Mouse (Mus musculus) left cerebral cortex, adult 11 months (tissue): ENCODE measurements around the gene Clps.
"Not testable (repeated sequence)": the region's sequence is repeated elsewhere in the genome, so short reads cannot be mapped to it uniquely, and the experiment has no call there.

Source experiments
- DNase-seq: peaks from one replicate; pipeline ENCODE4 v3.0.0; 2022; ENCODE audit warnings: low spot score

The Clps gene

GRCm38 (mm10) chr17:28560598-28560997 is at the start of gene Clps:
Gene Clps, minus strand, starts transcription at chr17:28560766.
- DNase-seq: no peak

DNA sequence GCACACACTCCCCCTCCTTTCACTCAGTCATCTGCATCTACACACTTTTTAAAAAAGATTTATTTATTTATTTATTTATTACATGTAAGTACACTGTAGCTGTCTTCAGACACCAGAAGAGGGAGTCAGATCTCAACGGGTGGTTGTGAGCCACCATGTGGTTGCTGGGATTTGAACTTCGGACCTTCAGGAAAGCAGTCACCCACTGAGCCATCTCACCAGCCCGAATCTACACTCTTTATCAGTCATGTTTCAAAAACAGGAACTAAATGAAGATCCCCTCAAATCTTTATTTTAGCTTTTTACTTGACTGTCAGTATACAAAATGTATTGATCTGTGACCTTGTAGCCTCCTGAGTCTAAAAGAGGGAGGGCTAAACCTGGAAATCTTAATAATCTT is 49.0 kb upstream of the Clps start:
- no peak for DNase-seq

DNA sequence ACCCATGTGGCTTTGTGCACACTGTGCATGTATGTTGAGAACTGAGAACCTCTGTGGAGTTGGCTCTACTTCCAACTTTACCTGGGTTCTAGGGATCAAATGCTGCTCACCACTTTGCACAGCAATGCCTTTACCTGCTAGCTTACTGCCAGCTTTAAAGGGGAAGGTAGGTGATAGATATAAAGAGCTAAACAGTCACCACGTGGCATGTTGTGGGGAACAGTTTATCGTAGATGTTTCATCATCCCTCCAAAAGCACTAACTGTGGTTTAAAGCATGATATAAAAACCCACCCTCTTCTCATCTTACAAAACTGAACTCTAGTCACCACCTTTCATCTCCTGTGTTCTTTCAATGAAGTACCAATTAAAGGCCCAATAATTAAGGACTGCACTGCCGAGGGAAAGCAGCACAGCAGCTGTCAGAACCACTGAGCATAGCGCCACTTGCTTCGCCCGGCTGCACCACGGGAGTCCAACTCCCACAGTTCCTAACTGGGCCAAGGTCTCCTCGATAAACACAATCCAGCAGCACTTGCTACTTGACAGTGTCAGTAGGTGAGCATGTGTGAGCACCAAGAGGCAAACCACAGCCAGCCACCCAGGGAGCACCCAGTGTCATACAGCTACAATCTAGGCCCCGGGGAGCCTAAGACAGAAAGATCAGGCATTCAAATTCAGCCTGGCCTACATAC is 41.1 kb upstream of the Clps start:
- DNase-seq: no peak

- no peak for DNase-seq
These were observed 40.2 kb upstream of the Clps start for GRCm38 (mm10) chr17:28600780-28601179.

GRCm38 (mm10) chr17:28593965-28594364 is 33.4 kb upstream of the Clps start:
- DNase-seq: no peak

DNA sequence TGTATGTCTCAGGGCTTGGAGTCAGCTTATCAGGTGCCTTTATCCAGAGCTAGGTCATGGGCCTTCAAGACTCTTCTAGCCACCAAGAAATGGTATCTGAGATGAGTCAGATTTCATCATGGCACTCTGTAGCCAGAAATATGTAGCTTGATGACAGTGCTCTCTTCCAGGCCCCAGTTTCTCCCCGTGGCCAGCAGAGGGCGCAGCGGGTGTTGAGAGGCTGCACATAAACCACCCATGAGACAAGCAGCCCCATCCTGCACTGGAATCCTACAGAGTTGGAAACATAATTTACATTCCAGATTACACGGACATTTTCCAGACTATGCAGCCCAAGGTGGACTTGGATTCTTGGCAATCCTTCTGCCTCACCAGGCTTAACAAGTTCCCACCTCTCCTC is 32.4 kb upstream of the Clps start:
- peak; percentile 41 for DNase-seq

GRCm38 (mm10) chr17:28591476-28591875 is 30.9 kb upstream of the Clps start:
- DNase-seq: no peak

- DNase-seq: no peak
These were observed 30.0 kb upstream of the Clps start for GRCm38 (mm10) chr17:28590596-28590995.

DNA sequence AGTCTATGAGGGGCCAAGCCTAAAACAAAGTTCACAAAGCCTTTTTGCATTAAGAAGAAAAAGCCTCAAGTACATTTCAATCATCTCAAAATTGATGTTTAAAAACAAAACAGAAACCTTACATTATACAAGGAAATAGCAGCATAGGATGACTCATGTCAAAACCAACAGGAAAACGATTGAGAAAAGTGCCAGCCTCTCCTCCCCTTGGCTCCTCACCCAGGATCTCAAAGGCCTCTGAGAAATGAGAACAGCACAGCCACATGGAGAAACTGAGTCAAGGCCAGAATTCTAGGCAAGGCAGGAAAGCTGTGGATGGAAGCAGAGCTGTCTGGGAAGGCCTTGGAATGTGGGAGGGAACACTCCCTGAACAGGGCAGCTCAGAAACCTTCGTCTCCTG is 28.0 kb upstream of the Clps start:
- DNase-seq: no peak

- no peak for DNase-seq
These were observed 25.9 kb upstream of the Clps start for GRCm38 (mm10) chr17:28586509-28586908.

- DNase-seq: no peak
These were observed 20.5 kb upstream of the Clps start for GRCm38 (mm10) chr17:28581056-28581455.

GRCm38 (mm10) chr17:28580396-28580795 is 19.8 kb upstream of the Clps start:
- DNase-seq: no peak

DNA sequence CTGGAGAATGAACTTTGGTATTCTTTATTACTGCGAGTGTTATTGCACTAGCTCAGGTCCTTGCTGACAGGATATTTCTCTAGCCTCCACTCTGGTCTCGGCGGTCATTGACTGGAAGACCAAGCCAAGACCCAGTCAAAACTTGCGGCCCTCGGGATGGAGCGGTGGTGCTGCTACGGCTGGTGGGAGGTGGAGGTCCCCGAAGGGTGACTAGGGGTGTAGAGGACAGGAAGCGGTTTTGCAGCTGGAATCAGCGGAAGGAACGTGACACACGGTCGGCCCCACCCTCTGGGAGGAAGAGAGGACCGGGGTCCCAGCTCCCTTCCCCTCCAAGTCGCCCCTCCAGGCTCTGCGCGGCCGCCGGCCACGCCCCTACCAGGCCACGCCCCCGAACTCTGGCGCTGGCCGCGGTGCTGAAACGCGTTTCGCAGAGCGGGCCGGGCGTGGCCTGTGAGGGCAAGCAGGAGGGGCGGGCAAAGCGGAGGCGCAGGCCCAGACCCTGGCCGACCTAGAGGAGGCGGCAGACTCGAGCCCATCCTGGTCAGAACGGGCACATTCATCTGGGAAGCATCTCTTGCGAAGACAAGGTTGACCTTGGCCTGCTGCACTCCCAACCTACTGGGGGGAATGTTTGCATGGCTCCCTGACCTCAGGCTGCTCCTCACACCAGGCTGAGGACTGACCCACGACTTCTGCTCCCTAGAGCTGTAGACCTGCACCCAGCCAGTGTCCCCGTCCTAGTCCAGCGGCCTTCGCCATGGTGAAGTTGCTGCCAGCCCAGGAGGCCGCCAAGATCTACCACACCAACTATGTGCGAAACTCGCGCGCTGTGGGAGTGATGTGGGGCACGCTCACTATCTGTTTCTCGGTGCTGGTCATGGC is 14.9 kb upstream of the Clps start, which contains the start of gene Lhfpl5:
TSS of gene Lhfpl5 (plus strand) at position 398 of the 882 bp plus-strand sequence.
- no peak for DNase-seq

GRCm38 (mm10) chr17:28572941-28573340 is 12.4 kb upstream of the Clps start:
- no peak for DNase-seq

- no peak for DNase-seq
These were observed 12.0 kb upstream of the Clps start for GRCm38 (mm10) chr17:28572521-28572920.

- DNase-seq: no peak
These were observed 11.3 kb upstream of the Clps start for GRCm38 (mm10) chr17:28571868-28572267.

DNA sequence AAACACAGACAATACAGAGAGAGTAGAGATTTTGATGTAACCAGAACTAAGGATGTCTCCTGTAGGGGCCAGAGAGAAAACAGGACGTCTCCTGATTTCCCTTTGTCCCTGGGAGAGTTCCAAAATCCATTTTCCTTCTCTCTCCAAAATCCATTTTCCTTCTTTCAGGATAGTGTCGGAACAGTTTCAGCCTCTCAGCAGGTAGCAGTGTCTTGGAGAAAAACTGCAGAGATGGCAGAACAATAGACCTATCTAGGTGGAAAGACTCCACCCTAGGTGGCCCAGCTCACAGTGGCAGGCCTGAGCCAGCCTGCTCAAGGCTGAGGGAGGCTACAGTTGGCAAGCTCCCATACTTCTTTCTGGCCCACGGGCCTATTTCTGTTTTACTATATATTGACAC is 7.0 kb upstream of the Clps start:
- no peak for DNase-seq

DNA sequence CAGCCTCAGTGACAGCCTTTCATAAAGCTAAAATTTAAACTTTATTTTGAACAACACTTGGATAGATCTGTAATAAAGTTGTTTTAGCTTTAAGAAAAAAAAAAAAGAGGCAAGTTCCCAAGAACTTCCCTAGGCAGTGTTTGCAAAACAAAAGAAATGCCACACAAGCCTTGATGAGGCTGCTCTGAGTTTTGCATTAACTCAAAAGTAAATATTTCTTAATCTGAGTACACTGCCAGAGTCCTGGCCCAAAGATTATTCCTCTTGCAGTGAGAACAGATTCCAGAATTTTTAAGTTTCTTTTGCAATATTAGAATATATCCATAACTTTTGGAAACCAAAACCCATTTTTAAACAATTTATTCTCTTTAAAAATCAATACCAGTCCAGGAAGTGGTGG is 4.6 kb upstream of the Clps start:
- no peak for DNase-seq

DNA sequence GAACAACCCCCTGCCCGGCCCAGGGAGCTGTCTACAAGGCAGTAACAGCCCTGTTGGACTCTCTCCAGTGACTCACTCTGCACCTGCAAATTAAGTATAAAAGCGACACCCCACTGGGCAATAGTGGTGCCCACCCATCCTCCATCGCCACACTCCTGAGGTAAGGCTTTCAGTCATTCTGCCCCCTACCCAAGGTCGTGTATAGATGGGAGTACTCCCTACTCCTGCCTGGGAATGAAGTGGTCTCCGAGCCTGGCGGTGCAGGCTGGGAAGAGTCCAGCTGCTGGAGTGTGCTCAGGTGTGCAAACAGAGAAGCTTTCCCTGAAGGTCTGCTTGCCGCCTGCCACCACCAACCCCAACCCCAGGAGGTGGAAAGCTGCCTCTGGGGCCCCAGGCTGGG is 1.0 kb upstream of the Clps start:
- no peak for DNase-seq

DNA sequence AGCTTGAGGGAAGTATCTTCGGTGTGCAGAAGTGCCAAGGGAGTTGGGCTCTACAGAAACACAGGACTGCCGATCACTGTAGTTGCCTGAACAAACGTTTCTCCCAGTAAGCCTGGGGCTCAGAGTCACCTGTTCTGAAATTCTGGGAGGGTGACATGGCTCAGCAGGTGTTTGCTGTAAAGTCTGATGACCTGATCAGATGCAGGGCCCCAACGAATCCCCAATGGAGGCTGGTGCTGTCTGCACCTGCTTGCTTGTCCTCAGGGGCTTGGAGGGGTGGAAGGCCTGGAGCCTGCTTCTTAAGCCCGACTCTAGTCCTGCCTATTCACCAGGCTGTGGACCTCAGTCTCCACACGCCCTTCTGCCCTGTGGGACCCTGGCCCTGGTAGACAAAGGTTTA is 2.8 kb downstream of the Clps start:
- no peak for DNase-seq

- DNase-seq: no peak
These were observed 3.8 kb downstream of the Clps start for GRCm38 (mm10) chr17:28556635-28557396.

DNA sequence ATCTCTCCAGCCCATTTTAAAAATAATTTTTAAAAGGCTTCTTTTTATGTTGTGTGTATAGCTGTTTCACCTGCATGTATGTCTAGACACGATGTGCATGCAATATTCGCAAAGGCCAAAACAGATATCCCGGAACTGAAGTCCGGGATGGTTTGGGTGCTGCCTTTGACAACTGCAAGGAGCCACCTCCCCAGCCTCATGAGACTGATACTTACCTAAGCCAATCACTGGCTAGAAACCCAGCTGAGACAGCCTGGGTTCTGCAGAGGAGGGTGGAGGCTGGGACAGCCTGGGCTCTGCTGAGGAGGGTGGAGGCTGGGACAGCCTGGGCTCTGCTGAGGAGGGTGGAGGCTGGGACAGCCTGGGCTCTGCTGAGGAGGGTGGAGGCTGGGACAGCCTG is 6.5 kb downstream of the Clps start:
- not testable (repeated sequence) for DNase-seq
